Mouse (Mus musculus): ENCODE data around the gene Fbxo10.
"Not testable (repeated sequence)": the region's sequence is repeated elsewhere in the genome, so short reads cannot be mapped to it uniquely, and the experiment has no call there.

Gene Fbxo10

GRCm38 (mm10) chr4:45047956-45048355, 36.4 kb downstream of the Fbxo10 start:
- DNase-seq (ENCODE audit: low read depth, low spot score), result no peak

GRCm38 (mm10) chr4:45047286-45047887, 37.0 kb downstream of the Fbxo10 start:
- no peak for DNase-seq (ENCODE audit: low read depth, low spot score)

- no peak for DNase-seq (ENCODE audit: low read depth, low spot score)
Measured at GRCm38 (mm10) chr4:45046679-45047078, 37.7 kb downstream of the Fbxo10 start.

- DNase-seq (ENCODE audit: low read depth, low spot score), result no peak
Measured at GRCm38 (mm10) chr4:45040795-45041194, 43.6 kb downstream of the Fbxo10 start.

GRCm38 (mm10) chr4:45039546-45039945, 44.9 kb downstream of the Fbxo10 start:
- DNase-seq (ENCODE audit: low read depth, low spot score), result not testable (repeated sequence)

GRCm38 (mm10) chr4:45038879-45039278, 45.5 kb downstream of the Fbxo10 start:
- not testable (repeated sequence) for DNase-seq (ENCODE audit: low read depth, low spot score)

- no peak for DNase-seq (ENCODE audit: low read depth, low spot score)
Measured at GRCm38 (mm10) chr4:45037455-45038410, 46.7 kb downstream of the Fbxo10 start.

- no peak for DNase-seq (ENCODE audit: low read depth, low spot score)
Measured at GRCm38 (mm10) chr4:45036571-45036970, 47.8 kb downstream of the Fbxo10 start.

GRCm38 (mm10) chr4:45036048-45036447, 48.4 kb downstream of the Fbxo10 start:
- DNase-seq (ENCODE audit: low read depth, low spot score), result no peak

GRCm38 (mm10) chr4:45034693-45035628, 49.4 kb downstream of the Fbxo10 start:
- no peak for DNase-seq (ENCODE audit: low read depth, low spot score)

- DNase-seq (ENCODE audit: low read depth, low spot score), result no peak
Measured at GRCm38 (mm10) chr4:45032586-45032985, 51.8 kb downstream of the Fbxo10 start.

- no peak for DNase-seq (ENCODE audit: low read depth, low spot score)
Measured at GRCm38 (mm10) chr4:45026459-45026858, 57.9 kb downstream of the Fbxo10 start.

- DNase-seq (ENCODE audit: low read depth, low spot score), result no peak
Measured at GRCm38 (mm10) chr4:45019009-45019408, 65.4 kb downstream of the Fbxo10 start.

GRCm38 (mm10) chr4:45018452-45018980, 65.9 kb downstream of the Fbxo10 start, which contains the start of gene Polr1e:
Gene Polr1e, plus strand, starts transcription at chr4:45018583.
- DNase-seq (ENCODE audit: low read depth, low spot score), result peak; percentile 94

GRCm38 (mm10) chr4:45015615-45016014, 68.8 kb downstream of the Fbxo10 start:
- peak; percentile 37 for DNase-seq (ENCODE audit: low read depth, low spot score)

- DNase-seq (ENCODE audit: low read depth, low spot score), result no peak
Measured at GRCm38 (mm10) chr4:45013537-45013936, 70.9 kb downstream of the Fbxo10 start.

- no peak for DNase-seq (ENCODE audit: low read depth, low spot score)
Measured at GRCm38 (mm10) chr4:45013031-45013431, 71.4 kb downstream of the Fbxo10 start.

GRCm38 (mm10) chr4:45012105-45012975, 72.1 kb downstream of the Fbxo10 start, which contains the start of gene Zbtb5:
Gene Zbtb5, minus strand, starts transcription at chr4:45012412.
- DNase-seq (ENCODE audit: low read depth, low spot score), result peak; percentile 100

GRCm38 (mm10) chr4:45011581-45012104, 72.8 kb downstream of the Fbxo10 start:
- peak; percentile 64 for DNase-seq (ENCODE audit: low read depth, low spot score)

Data from c-Kit-negative CD71-positive TER-119-positive erythroid progenitor cells, embryonic 14.5 days (primary cell).